Mouse (Mus musculus) gastrocnemius, adult 18-20 months (tissue): ENCODE results near the gene Scn7a. TPM values are rescaled to one million over a fixed set of nuclear protein-coding genes. Genes with fewer than 3 reads are reported as not detected.

Experiments used
- total RNA-seq, 2 experiments: library from RNA; stranded (reverse); gene quantifications; 2 replicates each; pipeline ENCODE4 v1.2.3; 2021

Scn7a gene
- total RNA-seq, 2 experiments from 2014 or later: 2.3 to 3.0 TPM

Other genes starting within 250 kb of the Scn7a start
- gene Scn9a, start 150.0 kb downstream of the Scn7a start, total RNA-seq: not detected